Mouse (Mus musculus) C2C12 (cell line): ENCODE data around the gene 4930579F01Rik.

Experiments used
- CEBPB ChIP-seq: IDR thresholded peaks from one replicate; pipeline ENCODE4 v1.6.1; 2011; ENCODE audit warnings: low read depth, mild to moderate bottlenecking, control low read depth, moderate library complexity
- CTCF ChIP-seq: IDR thresholded peaks from one replicate; pipeline ENCODE4 v1.5.1; 2011; ENCODE audit not compliant: control insufficient read depth, insufficient read depth, insufficient read length
- MAX ChIP-seq: IDR thresholded peaks from one replicate; pipeline ENCODE4 v1.6.1; 2011; ENCODE audit warnings: mild to moderate bottlenecking, control low read depth
- MYOG ChIP-seq: IDR thresholded peaks from one replicate; pipeline ENCODE4 v1.6.1; 2011; ENCODE audit not compliant: control insufficient read depth, insufficient read length; ENCODE audit errors: extremely low read depth
- USF1 ChIP-seq: IDR thresholded peaks from one replicate; pipeline ENCODE4 v1.6.1; 2011; ENCODE audit warnings: low read depth, mild to moderate bottlenecking, control low read depth, moderate library complexity

- no peak for TF ChIP-seq CTCF
- no peak for TF ChIP-seq MAX
- TF ChIP-seq USF1: no peak
- TF ChIP-seq CEBPB: no peak
- TF ChIP-seq MYOG: no peak
These were observed 48.5 kb upstream of the 4930579F01Rik start for GRCm38 (mm10) chr3:138242021-138242726.
